Mouse (Mus musculus): ENCODE measurements around the gene Csad.

DNA sequence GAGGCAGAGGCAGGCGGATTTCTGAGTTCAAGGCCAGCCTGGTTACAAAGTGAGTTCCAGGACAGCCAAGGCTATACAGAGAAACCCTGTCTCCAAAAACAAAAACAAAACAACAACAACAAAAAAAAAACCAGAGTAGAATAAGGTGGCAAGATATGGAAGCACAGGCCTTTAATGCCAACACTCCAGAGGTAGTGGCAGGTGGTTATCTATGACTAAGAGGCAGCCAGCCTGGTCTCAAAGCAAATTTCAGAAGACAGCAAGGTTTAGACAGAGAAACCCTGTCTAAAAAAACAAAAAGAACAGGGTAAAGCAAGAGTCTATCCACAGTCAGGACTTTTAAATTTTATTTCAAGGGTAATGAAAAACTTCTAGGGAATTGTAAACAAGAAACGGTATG, 69.8 kb downstream of the Csad start:
- TF ChIP-seq CTCF (IDR thresholded peaks at IDR 0.05; ENCODE audit: low read depth), result no peak
- no peak for TF ChIP-seq EP300 (IDR thresholded peaks at IDR 0.05; ENCODE audit: low read depth)
